In genomic region chr2:125322581-125322980, GRCm38 (mm10) we compare ENCODE assay signal across 27 mouse cellular contexts.
DNase-seq lines count a peak whose midpoint lies in the region; ATAC-seq lines count a peak whose summit lies in the region.
"Had no signal": no experiment of that assay in that cellular context is flagged by ENCODE, and none has a peak within 500 bp of the region (broad histone marks: within the 10 kb centered on the region; RNA-seq: fewer than 3 reads in every experiment).

No protein-coding gene starts in this region.

- no peak overlapping the region for H3K4me3 ChIP-seq in heart, embryonic 11.5 days (ENCODE audit: low read depth, low read length)
- no peak overlapping the region for H3K4me3 ChIP-seq in midbrain, embryonic 11.5 days (ENCODE audit: low read depth, low read length)
- H3K4me3 ChIP-seq in midbrain, embryonic 14.5 days (replicated peaks; ENCODE audit: low read depth, low read length): no peak overlapping the region
- H3K4me3 ChIP-seq: embryonic facial prominence, embryonic 10.5 days; embryonic facial prominence, embryonic 12.5 days; forebrain, embryonic 12.5 days had no signal

- no peak for ATAC-seq in heart, embryonic 11.5 days (replicated peaks; ENCODE audit: insufficient number of reproducible peaks, low FRiP score, low TSS enrichment)
- no peak for ATAC-seq in midbrain, embryonic 11.5 days (ENCODE audit: low FRiP score)
- no peak for ATAC-seq in midbrain, embryonic 14.5 days (ENCODE audit: low FRiP score, low TSS enrichment)
- ATAC-seq in granulocyte monocyte progenitor cell, adult 5-6 weeks (replicated peaks; ENCODE audit: poor library complexity, severe bottlenecking): peak; percentile 96
- ATAC-seq in megakaryocyte progenitor cell, adult 5-6 weeks (replicated peaks; ENCODE audit: poor library complexity): peak; percentile 86
- ATAC-seq in erythroblast, adult 5-6 weeks (replicated peaks; ENCODE audit: low FRiP score, poor library complexity, severe bottlenecking): no peak
- ATAC-seq: activated CD4-positive, CD25-positive, alpha-beta regulatory T cell, adult 4 months; CD4-positive, CD25-positive, alpha-beta regulatory T cell, adult 4 months; forebrain, embryonic 14.5 days; forebrain, embryonic 16.5 days; Patski had no signal

- peaks cover 13% of the 10 kb centered on the region; the same call in 1 of the 2 replicates for H3K4me1 ChIP-seq in heart, embryonic 11.5 days (ENCODE audit: control insufficient read depth, insufficient read depth, low read length)
- H3K4me1 ChIP-seq in midbrain, embryonic 11.5 days (ENCODE audit: control insufficient read depth, insufficient read depth, low read length): no peaks in the 10 kb centered on the region
- no peaks in the 10 kb centered on the region for H3K4me1 ChIP-seq in midbrain, embryonic 14.5 days (ENCODE audit: control insufficient read depth, insufficient read depth, low read length)
- H3K4me1 ChIP-seq: forebrain, embryonic 12.5 days had no signal

- no peak overlapping the region for H3K4me2 ChIP-seq in heart, embryonic 11.5 days
- no peak overlapping the region for H3K4me2 ChIP-seq in midbrain, embryonic 11.5 days
- H3K4me2 ChIP-seq in midbrain, embryonic 14.5 days (ENCODE audit: low read length): no peak overlapping the region
- H3K4me2 ChIP-seq: embryonic facial prominence, embryonic 12.5 days; forebrain, embryonic 12.5 days had no signal

- H3K27ac ChIP-seq in heart, embryonic 11.5 days (ENCODE audit: low read depth, low read length): no peak overlapping the region
- no peak overlapping the region for H3K27ac ChIP-seq in midbrain, embryonic 11.5 days (ENCODE audit: low read depth, low read length)
- H3K27ac ChIP-seq in midbrain, embryonic 14.5 days (replicated peaks; ENCODE audit: low read depth, low read length): no peak overlapping the region
- H3K27ac ChIP-seq: forebrain, embryonic 12.5 days had no signal

- no peaks in the 10 kb centered on the region for H3K9me3 ChIP-seq in heart, embryonic 11.5 days (replicated peaks; ENCODE audit: control insufficient read depth, low read length)
- no peaks in the 10 kb centered on the region for H3K9me3 ChIP-seq in midbrain, embryonic 11.5 days (ENCODE audit: control insufficient read depth, low read length)
- H3K9me3 ChIP-seq in midbrain, embryonic 14.5 days (ENCODE audit: control insufficient read depth, low read length): no peaks in the 10 kb centered on the region
- H3K9me3 ChIP-seq: embryonic facial prominence, embryonic 10.5 days; embryonic facial prominence, embryonic 12.5 days; forebrain, embryonic 12.5 days; G1E had no signal

- no peaks in the 10 kb centered on the region for H3K36me3 ChIP-seq in heart, embryonic 11.5 days (ENCODE audit: control insufficient read depth, insufficient read depth, low read length)
- H3K36me3 ChIP-seq in midbrain, embryonic 11.5 days (ENCODE audit: control insufficient read depth, insufficient read depth, low read length): no peaks in the 10 kb centered on the region; the same call in 1 of the 2 replicates
- H3K36me3 ChIP-seq in midbrain, embryonic 14.5 days (ENCODE audit: control insufficient read depth, insufficient read depth, low read length): 0 out of 2 replicates have a peak, but pooled peaks cover 3% of the 10 kb centered on the region
- H3K36me3 ChIP-seq: G1E had no signal

- peak; percentile 31 for DNase-seq in heart, adult 11 months
- peak; percentile 62 for DNase-seq in midbrain, embryonic 11.5 days (ENCODE audit: low spot score, missing footprints)
- no peak for DNase-seq in midbrain, embryonic 14.5 days
- DNase-seq in retina, postnatal 1 day: no peak
- DNase-seq: adrenal gland, adult 8-10 months; adrenal gland, postnatal 14 days; adrenal gland, postnatal 36 days; B cell, adult 2 months; cerebellum, adult 11-12 months; cerebellum, adult 2 months; cerebellum, adult 9-10 months; cerebellum, postnatal 10 days; cerebellum, postnatal 36 days had no signal

- 75% methylated on average over 2 of the region's 2 CpGs for WGBS in heart, embryonic 11.5 days (ENCODE audit: insufficient replicate concordance)
- 77% methylated on average over 2 of the region's 2 CpGs for WGBS in midbrain, embryonic 11.5 days
- 92% methylated on average over 2 of the region's 2 CpGs for WGBS in midbrain, embryonic 14.5 days

- H3K27me3 ChIP-seq in heart, embryonic 11.5 days (ENCODE audit: control insufficient read depth, insufficient read depth, low read length): no peaks in the 10 kb centered on the region
- no peaks in the 10 kb centered on the region for H3K27me3 ChIP-seq in midbrain, embryonic 11.5 days (ENCODE audit: control insufficient read depth, insufficient read depth, low read length)
- H3K27me3 ChIP-seq in midbrain, embryonic 14.5 days (ENCODE audit: control insufficient read depth, insufficient read depth, low read length): no peaks in the 10 kb centered on the region
- H3K27me3 ChIP-seq: CH12.LX; embryonic facial prominence, embryonic 12.5 days; forebrain, embryonic 12.5 days; Patski had no signal

- H3K9ac ChIP-seq in heart, embryonic 11.5 days (ENCODE audit: low read depth, low read length): no peak overlapping the region
- no peak overlapping the region for H3K9ac ChIP-seq in midbrain, embryonic 11.5 days (ENCODE audit: low read length)
- no peak overlapping the region for H3K9ac ChIP-seq in midbrain, embryonic 14.5 days (replicated peaks; ENCODE audit: low read length)
- H3K9ac ChIP-seq: embryonic facial prominence, embryonic 12.5 days; forebrain, embryonic 12.5 days had no signal

Comparison
In these comparisons a context has a peak if more than half of its experiments do, and no peak if none do; other contexts are left out.
1. DNase-seq: peak in heart, adult 11 months (single experiment) and midbrain, embryonic 11.5 days (single experiment); none in midbrain, embryonic 14.5 days (single experiment) and retina, postnatal 1 day (single experiment).
2. ATAC-seq: peak in granulocyte monocyte progenitor cell, adult 5-6 weeks (single experiment) and megakaryocyte progenitor cell, adult 5-6 weeks (single experiment); none in heart, embryonic 11.5 days (single experiment), midbrain, embryonic 11.5 days (single experiment), midbrain, embryonic 14.5 days (single experiment) and erythroblast, adult 5-6 weeks (single experiment).